Mouse (Mus musculus) brown adipose tissue, adult 24 weeks (tissue): ENCODE data around the gene Slc27a2. TPM values are rescaled to one million over a fixed set of nuclear protein-coding genes. Genes with fewer than 3 reads are reported as not detected.
A peak's percentile ranks its signal among the peaks of the same experiment; 100 is the strongest.

Experiments used
- H3K27ac ChIP-seq: fragments of 200-500 bp; replicated peaks from 2 replicates; pipeline ENCODE4 v1.5.1; 2012; ENCODE audit warnings: low read depth, mild to moderate bottlenecking, low read length
- H3K4me1 ChIP-seq: fragments of 200-500 bp; 2 replicates; pipeline ENCODE4 v1.6.1; 2012; ENCODE audit warnings: low read length, mixed read lengths; ENCODE audit not compliant: control insufficient read depth, insufficient read depth, insufficient read length
- H3K4me3 ChIP-seq: fragments of 200-500 bp; 2 replicates; pipeline ENCODE4 v1.5.1; 2012; ENCODE audit warnings: low read depth, mild to moderate bottlenecking, low read length, moderate library complexity; ENCODE audit not compliant: insufficient read depth
- polyA plus RNA-seq: library from polyadenylated mRNA; stranded (reverse); fragments of >200 nt; gene quantifications from 2 replicates; pipeline ENCODE4 v1.2.4, GENCODE M21; 2012; ENCODE audit not compliant: missing spikeins, insufficient read depth, insufficient read length

The Slc27a2 gene
- polyA plus RNA-seq, 1 experiment, result 74.1 TPM

GRCm38 (mm10) chr2:126579282-126579681, 27.1 kb downstream of the Slc27a2 start:
- H3K27ac ChIP-seq, result no peak overlapping the region
- H3K4me1 ChIP-seq, result no peaks in the 10 kb centered on the region
- no peak overlapping the region for H3K4me3 ChIP-seq

GRCm38 (mm10) chr2:126583960-126584359, 31.8 kb downstream of the Slc27a2 start:
- Histone ChIP-seq H3K4me3 (no peak overlapping the region), H3K4me1 (no peaks in the 10 kb centered on the region), H3K27ac (no peak overlapping the region)

DNA sequence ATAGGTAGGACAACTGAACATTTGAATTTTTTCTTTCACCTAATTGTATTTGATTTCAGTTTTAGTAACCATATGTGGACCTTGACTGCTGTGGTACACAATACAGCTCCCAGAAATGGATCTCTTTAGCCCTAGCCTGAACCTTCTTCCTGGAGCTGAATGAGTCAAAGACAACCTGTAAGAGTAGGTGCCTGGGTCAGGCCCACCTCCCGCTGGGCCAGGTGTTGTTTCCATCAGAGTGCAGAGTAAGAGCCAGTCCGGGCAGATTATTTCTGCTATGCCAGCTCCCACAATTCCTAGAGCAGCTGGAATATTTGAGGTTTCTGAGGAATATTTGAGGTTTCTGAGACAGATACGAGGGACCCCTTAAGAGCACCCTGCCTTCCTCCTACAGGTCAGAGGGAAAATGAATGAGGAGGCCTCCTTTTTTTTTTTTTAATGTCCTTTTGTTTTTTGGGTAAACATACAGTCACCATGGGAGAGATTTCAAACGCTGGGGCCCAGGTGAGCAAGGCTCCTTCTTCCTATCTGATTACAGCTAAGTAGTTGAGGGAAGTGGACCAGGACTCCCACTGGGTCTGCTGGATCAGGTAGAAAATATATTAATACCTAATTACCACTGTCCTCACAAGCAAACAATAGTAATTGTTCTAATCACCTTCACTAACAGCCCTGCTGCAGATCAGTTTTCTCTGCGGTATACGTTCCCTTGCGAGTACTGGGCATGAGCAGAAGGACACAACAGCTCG, 32.6 kb downstream of the Slc27a2 start:
- Histone ChIP-seq H3K4me1 (no peaks in the 10 kb centered on the region), H3K4me3 (no peak overlapping the region), H3K27ac (no peak overlapping the region)

GRCm38 (mm10) chr2:126587468-126587867, 35.3 kb downstream of the Slc27a2 start:
- no peak overlapping the region for H3K27ac ChIP-seq
- no peak overlapping the region for H3K4me3 ChIP-seq
- no peaks in the 10 kb centered on the region for H3K4me1 ChIP-seq

GRCm38 (mm10) chr2:126591304-126591703, 39.1 kb downstream of the Slc27a2 start:
- Histone ChIP-seq H3K4me3 (no peak overlapping the region), H3K27ac (no peak overlapping the region), H3K4me1 (no peaks in the 10 kb centered on the region)

DNA sequence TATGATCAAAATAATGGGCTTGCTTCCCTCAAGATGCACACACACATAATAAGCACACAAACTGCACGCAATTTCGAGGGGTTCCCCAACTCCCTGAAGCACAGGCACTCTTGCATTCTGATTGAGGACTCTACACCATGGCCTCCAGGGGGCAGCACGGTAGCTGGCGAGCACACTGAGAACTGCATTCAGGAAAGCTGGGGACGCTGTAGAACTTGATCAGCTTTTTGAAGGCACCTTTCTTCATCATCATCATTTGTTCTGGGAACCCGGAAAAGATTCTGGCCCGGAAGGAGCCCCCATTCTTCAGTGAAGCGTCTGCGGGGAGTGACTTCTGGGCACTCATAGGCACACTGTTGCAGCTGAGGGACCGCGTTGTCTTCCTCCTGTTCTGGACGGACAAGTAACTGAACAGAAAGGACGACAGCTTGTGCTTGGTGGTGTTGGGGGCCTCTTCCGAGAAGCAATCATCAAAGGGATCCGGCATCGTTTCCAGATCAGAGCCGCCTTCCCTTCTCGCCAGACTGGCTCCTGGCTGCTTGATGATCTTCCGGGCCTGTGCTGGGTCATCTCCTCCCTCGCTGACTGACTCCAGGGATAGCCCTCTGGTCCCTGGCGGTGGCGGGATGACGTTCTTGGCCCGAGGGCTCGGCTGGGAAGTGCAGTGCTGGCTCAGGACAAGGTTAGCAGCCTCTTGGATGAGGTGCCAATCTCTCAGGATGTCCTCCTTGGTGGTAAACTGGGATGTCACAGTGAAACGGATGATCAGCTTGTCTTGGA, 41.8 kb downstream of the Slc27a2 start:
- Histone ChIP-seq H3K4me1 (peaks cover 16% of the 10 kb centered on the region), H3K27ac (peak overlapping the region; percentile 67), H3K4me3 (peak overlapping the region; percentile 50)

DNA sequence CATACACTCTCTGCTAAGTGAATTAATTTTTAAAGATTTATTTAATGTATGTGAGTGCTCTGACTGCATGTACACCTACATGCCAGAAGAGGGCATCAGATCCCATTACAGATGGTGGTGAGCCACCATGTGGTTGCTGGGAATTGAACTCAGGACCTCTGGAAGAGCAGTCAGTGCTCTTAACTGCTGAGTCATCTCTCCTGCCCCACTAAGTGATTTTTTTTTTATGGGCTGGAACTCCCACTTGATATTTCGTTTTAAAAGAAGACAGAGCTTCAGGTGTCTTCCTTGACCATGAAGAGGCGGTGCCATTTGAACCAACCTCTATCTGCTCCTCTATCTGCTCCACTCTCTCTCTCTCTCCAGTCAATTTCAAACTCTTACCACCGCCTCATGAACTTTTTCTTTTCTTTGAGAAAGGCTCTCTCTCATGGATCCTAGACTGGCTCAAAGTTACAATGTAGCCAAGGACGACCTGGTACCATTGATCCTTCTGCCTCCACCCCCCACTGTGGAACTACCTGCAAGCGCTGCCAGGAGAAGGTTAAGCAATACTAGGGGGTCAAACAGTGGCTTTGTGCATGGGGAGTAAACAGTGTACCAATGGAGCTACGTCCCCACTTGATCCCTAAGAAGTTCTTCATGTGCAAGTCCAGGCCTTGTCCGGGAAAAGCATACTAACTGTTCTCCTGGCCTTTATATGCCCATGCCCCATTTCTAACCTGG, 44.3 kb downstream of the Slc27a2 start:
- H3K27ac ChIP-seq, result peak overlapping the region; percentile 93
- peaks cover 16% of the 10 kb centered on the region for H3K4me1 ChIP-seq
- no peak overlapping the region for H3K4me3 ChIP-seq

GRCm38 (mm10) chr2:126597279-126598241, 45.4 kb downstream of the Slc27a2 start:
- Histone ChIP-seq H3K27ac (peak overlapping the region; percentile 93), H3K4me3 (peak overlapping the region; percentile 15; the same call in 1 of the 2 replicates), H3K4me1 (peaks cover 16% of the 10 kb centered on the region)

DNA sequence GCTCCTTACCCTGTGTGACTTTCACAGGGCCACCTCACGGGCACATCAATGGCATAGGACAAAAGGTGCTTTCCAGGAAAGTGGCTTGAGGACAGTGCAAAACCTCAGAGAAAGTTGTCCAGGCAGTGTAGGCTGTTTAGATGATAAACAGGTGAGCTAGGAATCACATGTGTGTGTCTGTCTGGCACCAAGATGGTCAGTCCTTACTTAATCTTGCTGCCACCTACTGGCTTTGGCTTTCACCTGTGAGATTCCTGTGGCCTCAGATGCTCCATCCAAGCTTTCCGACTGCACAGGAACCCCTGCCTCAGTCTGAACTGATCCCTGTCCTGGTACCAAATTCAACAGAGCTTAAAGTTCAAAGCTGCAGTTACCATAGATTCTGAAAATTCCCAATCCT, 46.2 kb downstream of the Slc27a2 start:
- Histone ChIP-seq H3K4me1 (peaks cover 16% of the 10 kb centered on the region), H3K4me3 (no peak overlapping the region), H3K27ac (peak overlapping the region; percentile 93)

- H3K4me3 ChIP-seq, result no peak overlapping the region
- H3K27ac ChIP-seq, result no peak overlapping the region
- H3K4me1 ChIP-seq, result peaks cover 16% of the 10 kb centered on the region
These were observed 46.8 kb downstream of the Slc27a2 start for GRCm38 (mm10) chr2:126599005-126599404.

DNA sequence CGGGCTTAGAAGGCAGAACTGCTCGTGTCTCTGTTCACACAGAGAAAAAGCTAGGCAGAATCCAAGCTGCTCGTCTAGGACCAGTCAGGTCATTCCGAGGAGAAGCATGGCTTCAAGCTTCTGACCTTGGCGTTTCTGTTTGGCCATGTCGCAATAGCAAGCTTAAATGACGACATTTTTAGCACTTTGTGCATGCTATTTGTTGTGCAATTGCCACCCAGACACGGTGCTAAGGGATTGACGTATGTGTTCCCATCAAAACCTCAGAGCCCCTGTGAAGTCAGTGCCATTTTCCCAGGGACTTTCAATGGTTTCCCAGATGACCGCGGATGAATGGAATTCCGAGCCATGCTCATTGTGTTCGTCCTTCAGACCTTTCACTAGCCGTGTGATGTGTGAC, 48.3 kb downstream of the Slc27a2 start:
- H3K27ac ChIP-seq, result peak overlapping the region; percentile 59
- peaks cover 16% of the 10 kb centered on the region for H3K4me1 ChIP-seq
- no peak overlapping the region for H3K4me3 ChIP-seq

GRCm38 (mm10) chr2:126601918-126602600, 49.9 kb downstream of the Slc27a2 start:
- no peak overlapping the region for H3K27ac ChIP-seq
- peaks cover 17% of the 10 kb centered on the region for H3K4me1 ChIP-seq
- no peak overlapping the region for H3K4me3 ChIP-seq

- H3K4me1 ChIP-seq, result peaks cover 13% of the 10 kb centered on the region
- no peak overlapping the region for H3K27ac ChIP-seq
- H3K4me3 ChIP-seq, result no peak overlapping the region
These were observed 54.0 kb downstream of the Slc27a2 start for GRCm38 (mm10) chr2:126606061-126606687.

DNA sequence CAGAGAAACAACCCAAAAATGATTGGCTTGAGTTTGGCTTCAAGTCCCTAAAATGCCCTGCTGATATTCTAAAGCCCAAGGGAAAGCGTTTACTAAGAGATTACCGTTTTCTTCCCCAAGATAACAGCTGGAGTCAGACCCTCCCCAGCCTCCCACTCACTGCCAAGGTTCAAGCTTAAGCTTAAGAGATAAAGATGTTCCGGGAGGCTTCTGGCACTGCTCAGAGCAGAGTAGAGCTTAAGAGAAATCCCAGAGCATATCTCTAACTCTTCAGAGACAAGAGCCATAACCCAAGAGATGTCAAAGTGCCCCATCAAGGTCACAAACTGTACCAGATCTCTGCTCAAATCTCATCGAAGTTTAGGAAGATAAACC, 54.5 kb downstream of the Slc27a2 start:
- Histone ChIP-seq H3K27ac (no peak overlapping the region), H3K4me3 (no peak overlapping the region)

More for the DNA sequence above, 54.5 kb downstream of the Slc27a2 start:
- H3K4me1 ChIP-seq, result peaks cover 13% of the 10 kb centered on the region
